Mouse (Mus musculus) heart, embryonic 16.5 days (tissue): ENCODE data around the gene Syce1. TPM values are rescaled to one million over a fixed set of nuclear protein-coding genes. Genes with fewer than 3 reads are reported as not detected.

Experiments
- ATAC-seq: fragments of 200-750 bp; cut with Nextera tagmentation; replicated peaks from 2 replicates; pipeline ENCODE4 v1.8.0; 2017; ENCODE audit warnings: moderate number of reproducible peaks; ENCODE audit not compliant: insufficient read depth, low FRiP score; ENCODE audit errors: extremely low read depth
- H3K27ac ChIP-seq: fragments of 300-500 bp; sonication (generic); 2 replicates; pipeline ENCODE4 v1.5.1; 2014; ENCODE audit warnings: mild to moderate bottlenecking, low read length, control low read depth, moderate library complexity
- H3K27me3 ChIP-seq: fragments of 300-500 bp; sonication (generic); 2 replicates; pipeline ENCODE4 v1.6.1; 2014; ENCODE audit warnings: low read length, mixed read lengths; ENCODE audit not compliant: control insufficient read depth, insufficient read depth
- H3K36me3 ChIP-seq: fragments of 300-500 bp; sonication (generic); 2 replicates; pipeline ENCODE4 v1.6.1; 2014; ENCODE audit not compliant: control insufficient read depth, insufficient read depth
- H3K4me1 ChIP-seq: fragments of 300-500 bp; sonication (generic); 2 replicates; pipeline ENCODE4 v1.6.1; 2014; ENCODE audit warnings: low read length, mixed read lengths; ENCODE audit not compliant: control insufficient read depth, insufficient read depth
- H3K4me2 ChIP-seq: fragments of 300-500 bp; sonication (generic); 2 replicates; pipeline ENCODE4 v1.6.1; 2014; ENCODE audit warnings: low read depth, mild to moderate bottlenecking, control low read depth, low read length
- H3K4me3 ChIP-seq: fragments of 300-500 bp; sonication (generic); 2 replicates; pipeline ENCODE4 v1.5.1; 2014; ENCODE audit warnings: mild to moderate bottlenecking, control low read depth, low read length
- H3K9ac ChIP-seq: fragments of 300-500 bp; sonication (generic); 2 replicates; pipeline ENCODE4 v1.6.1; 2014; ENCODE audit warnings: low read length, control low read depth
- H3K9me3 ChIP-seq: fragments of 300-500 bp; sonication (generic); replicated peaks from 2 replicates; pipeline ENCODE4 v1.6.1; 2016; ENCODE audit warnings: low read length; ENCODE audit not compliant: control insufficient read depth
- WGBS: fragments of 180-500 bp; shearing (Covaris S2); extraction: QIAGEN DNeasy Blood & Tissue Kit; methylation state at CpG from one replicate; pipeline ENCODE4 v1.1.7; 2014; 5-methylcytosine and 5-hydroxymethylcytosine counted together
- polyA plus RNA-seq: library from polyadenylated mRNA; unstranded; fragments of >200 nt; fragmentation: Nextera tagmentation; extraction: Ambion mirVana; gene quantifications from 2 replicates; pipeline ENCODE4 v1.2.1, GENCODE M21; 2015

Syce1 gene
- polyA plus RNA-seq, 1 experiment from 2014 or later, result 0.34 TPM

- Histone ChIP-seq H3K4me2 (no peak overlapping the region), H3K9ac (no peak overlapping the region), H3K9me3 (peaks cover 4% of the 10 kb centered on the region; the same call in 1 of the 2 replicates)
These were observed 33.1 kb downstream of the Syce1 start for GRCm38 (mm10) chr7:140754556-140754955.

GRCm38 (mm10) chr7:140748827-140749160 is 38.9 kb downstream of the Syce1 start:
- Histone ChIP-seq H3K9me3 (no peaks in the 10 kb centered on the region), H3K4me3 (no peak overlapping the region), H3K4me1 (no peaks in the 10 kb centered on the region), H3K36me3 (no peaks in the 10 kb centered on the region), H3K9ac (no peak overlapping the region), H3K4me2 (no peak overlapping the region), H3K27me3 (no peaks in the 10 kb centered on the region), H3K27ac (no peak overlapping the region)
- 68% methylated on average over 3 of the region's 3 CpGs for WGBS
- ATAC-seq, result no peak

More at GRCm38 (mm10) chr7:140754556-140754955, 33.1 kb downstream of the Syce1 start:
- no peaks in the 10 kb centered on the region for H3K4me1 ChIP-seq
- no peak overlapping the region for H3K4me3 ChIP-seq
- no peaks in the 10 kb centered on the region for H3K36me3 ChIP-seq
- no peak for ATAC-seq
- no peak overlapping the region for H3K27ac ChIP-seq
- no peaks in the 10 kb centered on the region for H3K27me3 ChIP-seq

GRCm38 (mm10) chr7:140748116-140748826 is 39.4 kb downstream of the Syce1 start:
- no peak for ATAC-seq
- Histone ChIP-seq H3K4me2 (no peak overlapping the region), H3K9ac (no peak overlapping the region), H3K4me3 (no peak overlapping the region), H3K36me3 (no peaks in the 10 kb centered on the region), H3K4me1 (no peaks in the 10 kb centered on the region), H3K9me3 (no peaks in the 10 kb centered on the region), H3K27ac (no peak overlapping the region), H3K27me3 (no peaks in the 10 kb centered on the region)
- 61% methylated on average over 6 of the region's 6 CpGs for WGBS

- H3K27me3 ChIP-seq, result no peaks in the 10 kb centered on the region
- no peak overlapping the region for H3K9ac ChIP-seq
- no peaks in the 10 kb centered on the region for H3K9me3 ChIP-seq
- no peak overlapping the region for H3K4me2 ChIP-seq
- no peak overlapping the region for H3K4me3 ChIP-seq
- WGBS, result 66% methylated on average over 3 of the region's 3 CpGs
- H3K4me1 ChIP-seq, result no peaks in the 10 kb centered on the region
- H3K27ac ChIP-seq, result no peak overlapping the region
- H3K36me3 ChIP-seq, result no peaks in the 10 kb centered on the region
- ATAC-seq, result no peak
These were observed 40.2 kb downstream of the Syce1 start for GRCm38 (mm10) chr7:140747402-140747801.

GRCm38 (mm10) chr7:140733162-140733561 is 54.5 kb downstream of the Syce1 start:
- Histone ChIP-seq H3K4me3 (no peak overlapping the region), H3K27me3 (no peaks in the 10 kb centered on the region), H3K4me1 (no peaks in the 10 kb centered on the region), H3K27ac (no peak overlapping the region), H3K36me3 (no peaks in the 10 kb centered on the region), H3K4me2 (no peak overlapping the region), H3K9ac (no peak overlapping the region), H3K9me3 (no peaks in the 10 kb centered on the region)
- 57% methylated on average over 2 of the region's 2 CpGs for WGBS
- ATAC-seq, result no peak

Other genes with a start within 250 kb of the Syce1 start
- not detected in 2 replicates for gene Olfr538, start 220.0 kb downstream of the Syce1 start, polyA plus RNA-seq
- not detected in 2 replicates for gene Olfr46, start 186.6 kb downstream of the Syce1 start, polyA plus RNA-seq
- not detected in 2 replicates for gene Olfr61, start 158.9 kb downstream of the Syce1 start, polyA plus RNA-seq
- gene Olfr53, start 141.4 kb downstream of the Syce1 start, polyA plus RNA-seq, result not detected in 2 replicates
- not detected in 2 replicates for gene Olfr539, start 127.9 kb downstream of the Syce1 start, polyA plus RNA-seq
- gene Olfr45, start 105.9 kb downstream of the Syce1 start, polyA plus RNA-seq, result not detected in 2 replicates
- not detected in 2 replicates for gene Olfr541, start 90.6 kb downstream of the Syce1 start, polyA plus RNA-seq
- gene Cyp2e1, start 24.1 kb downstream of the Syce1 start, polyA plus RNA-seq, result not detected in 2 replicates
- gene Zfp941, start 34.3 kb upstream of the Syce1 start, polyA plus RNA-seq, result 0.74 and 0.93 TPM in 2 replicates
- gene Urah, start 47.2 kb upstream of the Syce1 start, polyA plus RNA-seq, result 1.0 and 1.1 TPM in 2 replicates
- gene Scgb1c1, start 57.7 kb upstream of the Syce1 start, polyA plus RNA-seq, result 0.62 and 0.84 TPM in 2 replicates
- gene Odf3, start 60.0 kb upstream of the Syce1 start, polyA plus RNA-seq, result not detected in 2 replicates
- not detected in 2 replicates for gene Gm45785, start 68.5 kb upstream of the Syce1 start, polyA plus RNA-seq
- gene Ric8a, start 69.1 kb upstream of the Syce1 start, polyA plus RNA-seq, result 43.7 and 50.4 TPM in 2 replicates
- 31.6 and 39.5 TPM in 2 replicates for gene Bet1l, start 69.7 kb upstream of the Syce1 start, polyA plus RNA-seq
- gene Psmd13, start 94.1 kb upstream of the Syce1 start, polyA plus RNA-seq, result 181 and 189 TPM in 2 replicates
- gene Sirt3, start 94.5 kb upstream of the Syce1 start, polyA plus RNA-seq, result 65.4 and 71.2 TPM in 2 replicates
- 467 and 515 TPM in 2 replicates for gene Cox8b, start 112.6 kb upstream of the Syce1 start, polyA plus RNA-seq
- 0.82 and 1.6 TPM in 2 replicates for gene Nlrp6, start 133.1 kb upstream of the Syce1 start, polyA plus RNA-seq
- 12.2 and 12.4 TPM in 2 replicates for gene Pgghg, start 153.5 kb upstream of the Syce1 start, polyA plus RNA-seq
- gene Ifitm5, start 162.4 kb upstream of the Syce1 start, polyA plus RNA-seq, result 1.3 and 1.6 TPM in 2 replicates
- 0.66 TPM in 1 of 2 replicates, not detected in the other for gene Gm45717, start 168.1 kb upstream of the Syce1 start, polyA plus RNA-seq
- 525 and 571 TPM in 2 replicates for gene Ifitm2, start 168.1 kb upstream of the Syce1 start, polyA plus RNA-seq
- gene Ifitm1, start 179.4 kb upstream of the Syce1 start, polyA plus RNA-seq, result 24.0 and 34.8 TPM in 2 replicates
- 157 and 218 TPM in 2 replicates for gene Ifitm3, start 222.9 kb upstream of the Syce1 start, polyA plus RNA-seq
- gene Ifitm6, start 230.1 kb upstream of the Syce1 start, polyA plus RNA-seq, result 1.0 and 1.3 TPM in 2 replicates
- gene Gm17387, start 241.3 kb upstream of the Syce1 start, polyA plus RNA-seq, result not detected in 2 replicates